Mouse (Mus musculus) left cerebral cortex, adult 18-20 months (tissue): ENCODE results near the gene Gm10203. TPM values are rescaled to one million over a fixed set of nuclear protein-coding genes. Genes with fewer than 3 reads are reported as not detected.

ENCODE experiments used
- DNase-seq, 2 experiments: peaks; one replicate each; pipeline ENCODE4 v3.0.0; 2021 to 2022; ENCODE audit warnings: low spot score in 2 of 2, mixed read lengths in 1 of 2
- total RNA-seq, 2 experiments: library from RNA; stranded (reverse); gene quantifications; 2 replicates each; pipeline ENCODE4 v1.2.3; 2021

The Gm10203 gene
- total RNA-seq, 2 experiments from 2014 or later: not detected

DNA sequence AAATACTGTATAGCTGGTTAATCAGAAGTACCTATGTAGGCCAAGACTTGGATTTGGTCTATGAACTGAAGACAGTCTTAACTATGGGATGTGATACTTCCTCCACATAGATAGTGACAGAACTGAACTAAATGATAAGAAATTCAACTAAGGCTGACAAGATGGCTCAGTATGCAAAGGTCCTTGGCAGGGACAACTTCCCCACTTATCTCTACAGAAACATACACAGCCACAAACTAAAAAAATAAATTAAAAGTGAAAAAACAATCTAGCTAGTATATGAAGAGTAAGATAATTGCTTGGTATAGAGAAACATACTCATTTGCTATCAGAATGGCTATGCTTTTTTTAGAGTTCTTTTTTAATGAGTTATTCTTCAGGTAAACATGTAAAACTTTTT, 49.1 kb downstream of the Gm10203 start:
- DNase-seq: no peak

Other genes starting within 250 kb of the Gm10203 start
- 1 to 10 TPM; 7.1 to 9.0 TPM for gene Caprin2, start 233.9 kb upstream of the Gm10203 start, total RNA-seq
- gene Sinhcaf, start 183.7 kb upstream of the Gm10203 start, total RNA-seq: 1 to 10 TPM; 1.9 to 2.1 TPM
- gene Dennd5b, start 28.5 kb upstream of the Gm10203 start, total RNA-seq: 10 to 100 TPM; 61.8 to 62.2 TPM
- 1 to 10 TPM; 1.5 to 3.6 TPM for gene Etfbkmt, start 9.7 kb downstream of the Gm10203 start, total RNA-seq
- 10 to 100 TPM; 28.5 to 30.6 TPM for gene Amn1, start 58.5 kb downstream of the Gm10203 start, total RNA-seq
- gene Resf1, start 179.2 kb downstream of the Gm10203 start, total RNA-seq: 10 to 100 TPM; 14.2 to 16.9 TPM